In the genomic region with DNA sequence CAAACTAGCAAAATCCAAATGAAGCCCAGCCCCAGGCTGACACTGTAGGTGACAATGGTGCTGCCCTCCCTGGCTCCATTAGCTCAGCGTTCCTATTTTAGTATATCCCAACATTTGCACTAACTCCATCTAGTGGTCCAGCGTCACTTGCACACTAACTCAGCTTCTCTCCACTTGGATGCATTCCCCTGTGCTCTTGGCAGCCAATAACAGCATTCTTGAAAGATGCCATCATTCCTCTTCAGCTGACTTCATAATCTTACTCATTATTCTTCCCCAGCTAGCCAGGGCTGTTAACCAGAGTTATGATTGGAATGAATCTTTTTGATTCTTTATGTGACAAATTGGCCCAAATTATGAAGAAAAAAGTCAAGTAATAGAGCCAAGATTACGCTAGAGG, we compare ENCODE assay signal across 12 mouse cellular contexts. TPM values are rescaled to one million over a fixed set of nuclear protein-coding genes. Genes with fewer than 3 reads are reported as not detected.
DNase-seq lines count a peak whose midpoint lies in the region; ATAC-seq lines count a peak whose summit lies in the region.
"Had no signal": no experiment of that assay in that cellular context is flagged by ENCODE, and none has a peak within 500 bp of the region (broad histone marks: within the 10 kb centered on the region; RNA-seq: fewer than 3 reads in every experiment).

No protein-coding gene starts in this region.

- no peaks in the 10 kb centered on the region for H3K36me3 ChIP-seq in kidney, embryonic 16.5 days (ENCODE audit: insufficient read depth, low read length)
- H3K36me3 ChIP-seq: neural tube, embryonic 15.5 days had no signal

- no peaks in the 10 kb centered on the region for H3K4me1 ChIP-seq in kidney, embryonic 16.5 days (ENCODE audit: insufficient read depth, low read length)
- H3K4me1 ChIP-seq: forebrain, embryonic 13.5 days; neural tube, embryonic 15.5 days had no signal

- intact Hi-C loops in heart, postnatal 14 days (cut with DNase I): no loop called here

- DNase-seq in kidney, adult 9 months: peak; percentile 26
- DNase-seq in gastrocnemius, adult 18-20 months (ENCODE audit: low spot score): peak; percentile 52
- DNase-seq in heart, postnatal 14 days: peak; percentile 43 to 68
- DNase-seq in lung, postnatal 25 days (ENCODE audit: low spot score): peak; percentile 40
- no peak for DNase-seq in cerebellum, postnatal 25 days
- DNase-seq in left cerebral cortex, adult 8-10 months (ENCODE audit: low spot score in 2 of 2): no peak
- DNase-seq: cerebellum, adult 9-10 months; left cerebral cortex, postnatal 4 days had no signal

- H3K9ac ChIP-seq in kidney, embryonic 16.5 days (replicated peaks; ENCODE audit: low read length): no peak overlapping the region
- H3K9ac ChIP-seq: forebrain, embryonic 13.5 days; neural tube, embryonic 15.5 days had no signal

- no peaks in the 10 kb centered on the region for H3K27me3 ChIP-seq in kidney, embryonic 16.5 days (ENCODE audit: insufficient read depth, low read length)
- H3K27me3 ChIP-seq: forebrain, embryonic 13.5 days; neural tube, embryonic 15.5 days had no signal

- no peak overlapping the region for H3K4me2 ChIP-seq in kidney, embryonic 16.5 days (replicated peaks; ENCODE audit: low read depth, low read length)
- H3K4me2 ChIP-seq: forebrain, embryonic 13.5 days; neural tube, embryonic 15.5 days had no signal

- H3K9me3 ChIP-seq in kidney, embryonic 16.5 days (ENCODE audit: low read length): no peaks in the 10 kb centered on the region
- H3K9me3 ChIP-seq: forebrain, embryonic 13.5 days; neural tube, embryonic 15.5 days had no signal

- WGBS in kidney, embryonic 16.5 days: 85% methylated on average over 3 of the region's 3 CpGs

- no peak for ATAC-seq in kidney, embryonic 16.5 days (ENCODE audit: low FRiP score, low TSS enrichment)
- ATAC-seq: forebrain, embryonic 13.5 days; hindbrain, postnatal 0 days had no signal

- no peak overlapping the region for H3K27ac ChIP-seq in kidney, embryonic 16.5 days (ENCODE audit: low read length)
- H3K27ac ChIP-seq: forebrain, embryonic 13.5 days; hindbrain, postnatal 0 days; neural tube, embryonic 15.5 days had no signal

- no peak overlapping the region for H3K4me3 ChIP-seq in kidney, embryonic 16.5 days (ENCODE audit: low read length)
- H3K4me3 ChIP-seq: forebrain, embryonic 13.5 days; neural tube, embryonic 15.5 days had no signal

RNA-seq across cellular contexts. Expression of a gene that starts 40.0 kb away (rescaled TPM):
- polyA plus RNA-seq in kidney, embryonic 16.5 days (2015; fragmentation: Nextera tagmentation; extraction: Ambion mirVana): 26.4 and 26.9 TPM in 2 replicates
- 1 to 10 TPM; 3.1 to 3.8 TPM for total RNA-seq in gastrocnemius, adult 18-20 months (2021)
- 1 to 10 TPM; 6.2 to 6.5 TPM for total RNA-seq in heart, postnatal 14 days (2021)
- total RNA-seq in left cerebral cortex, adult 8-10 months (2022): 1 to 10 TPM; 1.8 to 3.3 (median 2.5) TPM

RNA-seq across cellular contexts. Expression of a gene that starts 40.2 kb away (rescaled TPM):
- polyA plus RNA-seq in kidney, embryonic 16.5 days (2015; fragmentation: Nextera tagmentation; extraction: Ambion mirVana): 18.4 and 20.9 TPM in 2 replicates
- 1 to 10 TPM; 4.8 to 5.6 TPM for total RNA-seq in gastrocnemius, adult 18-20 months (2021)
- 1 to 10 TPM; 3.6 to 4.8 TPM for total RNA-seq in heart, postnatal 14 days (2021)
- total RNA-seq in left cerebral cortex, adult 8-10 months (2022): 10 to 100 TPM; 37.9 to 43.8 (median 39.7) TPM

Comparison
In these comparisons a context has a peak if more than half of its experiments do, and no peak if none do; other contexts are left out.
1. DNase-seq: peak in kidney, adult 9 months (single experiment), gastrocnemius, adult 18-20 months (single experiment), heart, postnatal 14 days (2 of 2) and lung, postnatal 25 days (single experiment); none in cerebellum, postnatal 25 days (0 of 2) and left cerebral cortex, adult 8-10 months (0 of 2).
2. RNA of a gene that starts 40.2 kb away (total RNA-seq): 37.9 to 43.8 TPM in left cerebral cortex, adult 8-10 months; 4.8 to 5.6 TPM in gastrocnemius, adult 18-20 months and 3.6 to 4.8 TPM in heart, postnatal 14 days; every median in the first group is over 4 times any median in the second.